Mouse (Mus musculus) embryonic stem cell, embryonic (primary cell): Measurements from ENCODE around the gene Nabp2.

Experiments used
- CTCF ChIA-PET, 4 experiments: fragments of 300-600 bp in 2 of 4; fragments of 350-600 bp in 2 of 4; sonication (Branson Sonifier 250); formaldehyde crosslinking; loops; one replicate each; lab custom pipeline; 2022; ENCODE audit warnings: inconsistent platforms in 2 of 4; lab: Charles Lee
- POLR2A ChIA-PET, 4 experiments: fragments of 300-600 bp in 2 of 4; fragments of 350-600 bp in 2 of 4; sonication (Branson Sonifier 250); formaldehyde crosslinking; loops; one replicate each; lab custom pipeline; 2022; ENCODE audit warnings: antibody characterized with exemption in 4 of 4, inconsistent platforms in 1 of 4; lab: Charles Lee

Nabp2 gene

DNA sequence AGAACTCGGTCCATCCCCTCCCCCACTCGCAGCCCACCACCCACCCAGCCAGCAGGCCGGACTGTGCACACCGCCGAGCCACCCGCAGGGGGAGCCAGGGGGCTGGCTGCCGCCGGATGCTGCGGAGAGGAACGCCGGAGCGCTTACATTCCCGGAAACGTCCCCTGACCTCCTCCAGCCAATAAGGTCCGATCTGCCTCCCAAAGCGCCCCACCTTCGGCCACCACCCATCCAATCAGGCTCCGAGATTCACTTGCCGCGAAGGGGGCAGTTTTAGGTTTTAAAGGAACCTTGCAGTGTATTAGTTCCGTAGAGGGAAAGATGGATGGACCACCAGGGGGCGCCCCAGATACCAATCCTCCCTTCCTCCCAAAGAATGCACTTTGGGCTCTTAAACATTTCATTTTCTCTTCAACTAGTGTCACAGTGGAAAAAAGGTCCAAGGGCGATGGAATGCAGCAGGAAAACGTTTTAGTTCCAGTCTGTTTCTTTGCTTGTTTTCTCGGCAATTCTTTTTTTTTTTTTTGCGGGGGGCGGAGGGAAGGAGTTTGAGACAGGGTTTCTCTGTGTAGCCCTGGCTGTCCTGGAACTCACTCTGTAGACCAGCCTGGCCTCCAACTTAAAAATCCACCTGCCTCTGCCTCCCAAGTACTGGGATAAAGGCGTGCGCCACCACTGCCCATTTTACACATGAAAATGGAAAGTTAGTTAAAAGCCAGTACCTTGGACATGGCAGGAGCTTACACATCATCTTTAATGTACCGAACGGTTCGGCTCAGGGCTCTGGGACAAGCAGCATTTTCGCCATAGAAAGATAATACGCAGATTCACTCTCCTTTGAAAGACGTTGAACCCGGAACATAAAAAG, 1.4 kb downstream of the Nabp2 start:
- POLR2A ChIA-PET: interaction anchor here in 3 of 4 experiments (0.5 to 3.8 kb wide), 25 partner anchors 10 to 327 kb away, joined by 3 to 43 read pairs (median 13); partner anchors contain the start of genes Coq10a (in 2 of the 3), Myl6 (in 2 of the 3), Ankrd52 (in 1 of the 3) and Atp5b (in 1 of the 3)
- CTCF ChIA-PET: interaction anchor here in 3 of 4 experiments (0.7 to 2.5 kb wide), 14 partner anchors 11 to 503 kb away, joined by 3 to 19 read pairs (median 7); partner anchors contain the start of genes Ankrd52 (in 1 of the 3), Coq10a (in 1 of the 3), Esyt1 (in 1 of the 3) and Pa2g4 (in 1 of the 3)

GRCm38 (mm10) chr10:128408591-128409535, 2.4 kb downstream of the Nabp2 start:
- CTCF ChIA-PET: no interaction called here

GRCm38 (mm10) chr10:128403931-128404330, 7.4 kb downstream of the Nabp2 start:
- CTCF ChIA-PET: interaction anchor here in 1 of 4 experiments (0.6 kb wide), 1 partner anchor 32 kb away, joined by 3 read pairs; no protein-coding TSS in a partner anchor
- POLR2A ChIA-PET: interaction anchor here in 3 of 4 experiments (0.7 to 1.1 kb wide), 3 partner anchors 9 to 78 kb away, joined by 3 read pairs; no protein-coding TSS in a partner anchor

More at GRCm38 (mm10) chr10:128408591-128409535, 2.4 kb downstream of the Nabp2 start:
- POLR2A ChIA-PET: interaction anchor here in 2 of 4 experiments (0.6 to 3.8 kb wide), 2 partner anchors 30 to 33 kb away, joined by 3 to 43 read pairs; partner anchors contain the start of gene Ankrd52 (in 1 of the 2)

DNA sequence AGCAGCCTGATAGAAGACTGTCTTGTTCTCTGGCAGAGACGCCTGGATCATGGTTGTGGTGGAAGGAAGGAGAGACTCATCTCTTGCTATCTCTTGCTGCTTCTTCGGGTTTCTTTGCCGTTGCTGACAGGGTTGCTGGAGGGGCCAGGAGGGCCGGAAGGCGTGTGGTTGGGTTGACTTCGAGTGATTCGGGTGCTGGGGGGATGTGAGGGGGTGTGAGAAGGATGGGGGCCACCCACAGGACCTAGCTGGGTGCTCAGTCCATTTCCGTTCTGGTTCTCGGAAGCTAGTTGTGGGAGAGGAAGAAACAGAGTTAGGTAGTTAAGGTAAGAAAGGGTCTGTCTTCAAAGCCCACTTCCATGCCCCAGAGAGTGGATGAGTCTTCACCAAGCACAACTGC, 9.7 kb downstream of the Nabp2 start:
- ChIA-PET POLR2A (interaction anchor here in 3 of 4 experiments (0.6 to 1.9 kb wide), 4 partner anchors 10 to 31 kb away, joined by 4 to 10 read pairs (median 7); partner anchors contain the start of genes Nabp2 (in 2 of the 3) and Rnf41 (in 2 of the 3)), CTCF (interaction anchor here in 2 of 4 experiments (0.5 to 1.0 kb wide), 2 partner anchors 10 to 43 kb away, joined by 3 read pairs; partner anchors contain the start of genes Nabp2 (in 1 of the 2) and Rnf41 (in 1 of the 2))

DNA sequence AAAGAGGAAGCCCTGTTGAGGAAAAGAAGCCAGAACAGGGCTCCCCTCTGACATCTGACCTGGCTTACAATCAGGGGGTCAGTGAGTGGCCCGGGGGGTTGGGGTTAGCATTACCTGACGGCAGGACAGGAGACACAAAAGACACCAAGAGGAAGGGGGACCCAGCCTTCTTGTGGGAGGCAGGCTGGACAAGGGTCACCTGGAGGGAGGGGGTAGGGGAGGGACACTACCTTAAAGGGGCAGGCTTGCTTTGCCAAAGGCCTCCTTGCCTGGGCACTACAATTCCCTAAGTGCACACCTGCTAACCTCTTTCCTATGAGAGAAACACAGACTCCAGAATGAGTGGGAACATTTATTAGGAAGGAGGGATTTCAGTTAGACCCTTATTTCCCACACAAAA, 10.2 kb downstream of the Nabp2 start, which contains the start of gene Slc39a5:
TSS of gene Slc39a5 (minus strand) at position 174 of the 400 bp plus-strand sequence.
- CTCF ChIA-PET: interaction anchor here in 2 of 4 experiments (0.5 to 1.0 kb wide), 3 partner anchors 10 to 88 kb away, joined by 3 read pairs; partner anchors contain the start of genes Nabp2 (in 1 of the 2) and Rnf41 (in 1 of the 2)
- POLR2A ChIA-PET: interaction anchor here in 3 of 4 experiments (0.6 to 2.4 kb wide), 12 partner anchors 10 to 183 kb away, joined by 3 to 15 read pairs (median 5); partner anchors contain the start of genes Nabp2 (in 2 of the 3), Rnf41 (in 2 of the 3), Coq10a (in 1 of the 3) and Zc3h10 (in 1 of the 3)

DNA sequence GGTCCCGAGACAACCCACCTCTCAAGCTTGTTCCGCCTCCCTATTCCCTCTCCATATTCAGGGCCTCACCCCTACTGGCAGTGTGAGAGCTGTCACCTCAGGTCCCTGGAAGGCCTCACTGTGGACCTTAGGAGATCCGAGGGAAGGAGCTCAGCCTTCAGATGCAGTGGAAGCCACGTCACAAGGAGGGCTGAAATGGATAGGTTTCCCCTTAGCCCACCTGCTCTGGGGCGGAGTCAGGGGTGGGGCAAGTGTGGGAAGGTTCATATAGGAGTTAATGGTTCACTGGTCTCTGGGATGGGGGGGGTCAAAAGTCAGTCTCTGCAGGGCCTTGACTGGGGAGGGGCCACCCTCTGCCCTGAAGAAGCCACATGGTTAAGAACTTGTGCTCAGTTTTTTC, 11.0 kb downstream of the Nabp2 start:
- ChIA-PET POLR2A (interaction anchor here in 3 of 4 experiments (0.5 to 2.4 kb wide), 26 partner anchors 10 to 311 kb away, joined by 3 to 15 read pairs (median 4); partner anchors contain the start of genes Nabp2 (in 3 of the 3), Rnf41 (in 3 of the 3), Ankrd52 (in 1 of the 3) and Baz2a (in 1 of the 3)), CTCF (interaction anchor here in 3 of 4 experiments (0.7 to 1.0 kb wide), 6 partner anchors 22 to 118 kb away, joined by 3 read pairs; no protein-coding TSS in a partner anchor)

DNA sequence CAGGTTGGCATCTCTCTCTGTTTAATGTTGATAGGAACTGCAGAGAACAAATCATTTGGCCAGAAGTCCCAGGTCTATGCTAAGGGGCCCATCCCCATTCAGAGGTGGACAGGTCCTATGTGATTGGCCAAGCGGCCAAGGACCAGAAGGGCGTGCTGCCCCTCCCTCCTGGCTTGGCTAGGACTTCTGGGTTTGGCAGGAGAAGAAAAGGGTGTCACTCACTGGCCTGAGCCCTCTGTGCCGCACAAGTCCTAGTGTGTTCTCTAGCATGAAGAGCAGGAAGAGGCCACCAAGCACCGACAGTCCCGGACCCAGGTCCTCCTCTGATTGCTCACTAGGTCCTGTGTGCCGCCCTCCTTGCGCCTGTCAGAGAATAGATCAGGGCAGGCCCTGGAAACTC, 13.8 kb downstream of the Nabp2 start:
- POLR2A ChIA-PET: interaction anchor here in 2 of 4 experiments (1.2 to 1.6 kb wide), 5 partner anchors 14 to 149 kb away, joined by 3 to 7 read pairs (median 5); partner anchors contain the start of genes Coq10a (in 1 of the 2), Myl6b (in 1 of the 2), Nabp2 (in 1 of the 2) and Rnf41 (in 1 of the 2)
- CTCF ChIA-PET: interaction anchor here in 2 of 4 experiments (0.5 to 1.1 kb wide), 3 partner anchors 14 to 180 kb away, joined by 3 to 4 read pairs (median 3); no protein-coding TSS in a partner anchor

DNA sequence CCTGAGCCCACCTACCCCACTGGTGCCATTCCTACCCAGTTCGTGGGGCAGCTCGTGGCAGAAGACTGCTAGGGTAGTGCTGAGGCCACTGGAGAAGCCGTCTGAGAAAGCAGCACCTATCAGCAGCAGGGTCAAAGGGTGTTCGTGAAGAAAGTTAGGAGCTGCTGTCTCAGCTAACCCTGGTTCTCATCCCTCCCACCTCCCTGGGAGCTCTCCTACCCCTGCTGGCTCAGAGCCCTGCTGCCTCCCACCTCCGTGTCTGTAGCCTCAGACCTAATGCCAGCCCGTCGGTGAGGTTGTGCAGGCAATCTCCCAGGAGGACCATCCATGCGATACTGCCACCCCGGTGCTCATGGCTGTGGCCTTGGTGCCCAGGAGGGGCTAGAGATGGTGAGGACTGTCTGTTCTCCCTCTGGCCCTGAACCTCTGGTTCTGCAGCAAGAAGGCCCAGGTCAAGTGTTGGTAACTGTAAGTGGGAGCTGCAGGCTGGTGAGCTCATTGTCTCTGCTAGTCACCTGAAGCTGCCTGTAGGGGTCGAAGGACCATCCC, 14.5 kb downstream of the Nabp2 start:
- CTCF ChIA-PET: interaction anchor here in 1 of 4 experiments (0.5 to 0.6 kb wide), 2 partner anchors 44 to 180 kb away, joined by 3 to 4 read pairs; no protein-coding TSS in a partner anchor

DNA sequence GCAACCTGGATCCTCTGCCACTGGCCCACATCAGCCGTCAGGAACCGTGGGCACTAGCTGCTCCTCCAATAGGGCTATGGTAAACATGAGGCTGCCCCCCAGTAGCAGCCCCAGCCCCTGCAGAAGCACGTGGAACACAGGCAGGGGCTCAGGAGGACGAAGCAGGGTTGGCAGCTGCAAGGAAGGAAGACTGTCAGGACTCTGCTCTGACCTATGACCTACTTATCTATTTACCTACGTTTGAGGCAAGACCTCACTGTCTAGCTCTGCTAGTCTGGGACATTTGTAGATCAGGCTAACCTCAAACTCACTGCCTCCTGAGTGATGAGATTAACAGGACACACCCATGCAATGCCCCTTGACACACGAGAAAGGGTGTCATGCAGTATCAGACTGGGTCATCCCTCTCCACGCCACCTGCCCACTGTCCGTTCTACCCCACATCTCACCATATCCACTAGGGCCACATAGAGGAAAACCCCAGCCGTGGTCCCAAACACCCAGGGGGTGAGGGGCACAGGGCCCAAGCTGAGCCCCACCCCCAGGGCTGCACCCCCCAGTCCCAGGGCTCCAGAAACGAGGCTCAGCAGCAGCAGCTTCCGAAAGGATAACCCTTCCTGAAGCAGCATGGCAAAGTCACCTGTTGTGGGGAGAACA, 15.1 kb downstream of the Nabp2 start:
- POLR2A ChIA-PET: interaction anchor here in 3 of 4 experiments (0.6 to 3.1 kb wide), 15 partner anchors 10 to 811 kb away, joined by 3 to 9 read pairs (median 4); partner anchors contain the start of genes Nabp2 (in 2 of the 3), Rnf41 (in 2 of the 3), Ankrd52 (in 1 of the 3) and Cnpy2 (in 1 of the 3)

More for the DNA sequence above, 14.5 kb downstream of the Nabp2 start:
- POLR2A ChIA-PET: interaction anchor here in 3 of 4 experiments (0.6 to 1.6 kb wide), 13 partner anchors 11 to 187 kb away, joined by 3 to 7 read pairs (median 4); partner anchors contain the start of genes Ankrd52 (in 1 of the 3), Cnpy2 (in 1 of the 3), Coq10a (in 1 of the 3) and Myl6 (in 1 of the 3)

DNA sequence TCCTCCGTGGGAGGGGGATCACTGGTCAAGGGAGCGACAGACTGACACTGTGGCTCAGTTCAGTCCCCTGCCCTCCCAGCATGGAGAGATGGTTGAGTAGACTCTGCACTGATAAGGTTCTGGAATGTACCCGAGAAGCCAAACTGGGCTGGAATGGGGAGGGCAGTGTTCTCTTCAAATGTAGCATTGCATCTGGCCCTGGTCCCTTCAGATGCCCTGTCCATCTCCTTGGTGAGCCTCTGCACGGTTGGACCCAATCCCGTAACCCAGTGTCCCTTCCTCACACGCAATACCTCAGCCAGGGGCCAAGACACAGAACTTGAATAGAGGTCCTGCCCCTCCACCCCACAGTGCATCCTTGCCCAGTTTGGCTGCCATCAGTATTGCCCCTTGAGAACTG, 19.4 kb downstream of the Nabp2 start:
- CTCF ChIA-PET: no interaction called here
- POLR2A ChIA-PET: no interaction called here

More for the DNA sequence above, 15.1 kb downstream of the Nabp2 start:
- CTCF ChIA-PET: interaction anchor here in 1 of 4 experiments (0.9 kb wide), 1 partner anchor 21 kb away, joined by 3 read pairs; no protein-coding TSS in a partner anchor

GRCm38 (mm10) chr10:128390366-128390765, 20.9 kb downstream of the Nabp2 start:
- POLR2A ChIA-PET: interaction anchor here (0.8 to 1.6 kb wide), 7 partner anchors 9 to 109 kb away, joined by 3 to 4 read pairs (median 3); partner anchors contain the start of genes Ankrd52 (in 2 of the 4) and Slc39a5 (in 1 of the 4)
- CTCF ChIA-PET: no interaction called here

DNA sequence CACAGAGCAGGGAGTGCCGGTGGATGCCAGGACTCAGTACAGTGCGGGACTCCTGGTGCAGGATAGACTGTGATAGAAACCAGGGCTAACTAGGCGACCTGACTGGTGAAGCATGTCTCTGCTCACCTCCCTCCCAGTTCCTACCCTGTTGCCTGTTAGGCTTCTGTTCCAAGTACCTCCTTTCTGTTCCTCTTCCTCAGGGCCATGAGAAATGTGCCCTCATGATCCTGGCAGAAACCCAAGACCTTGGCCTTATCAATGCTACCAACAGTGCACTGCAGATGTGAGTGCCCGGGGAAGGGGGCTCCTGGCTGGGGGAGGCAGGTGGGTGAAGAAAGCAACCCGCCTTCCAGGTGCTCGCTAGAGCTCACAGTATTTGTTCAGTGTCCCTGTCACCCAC, 21.7 kb downstream of the Nabp2 start:
- CTCF ChIA-PET: no interaction called here
- POLR2A ChIA-PET: interaction anchor here (0.8 to 1.6 kb wide), 5 partner anchors 10 to 51 kb away, joined by 3 to 4 read pairs (median 3); partner anchors contain the start of genes Ankrd52 (in 1 of the 4) and Slc39a5 (in 1 of the 4)

DNA sequence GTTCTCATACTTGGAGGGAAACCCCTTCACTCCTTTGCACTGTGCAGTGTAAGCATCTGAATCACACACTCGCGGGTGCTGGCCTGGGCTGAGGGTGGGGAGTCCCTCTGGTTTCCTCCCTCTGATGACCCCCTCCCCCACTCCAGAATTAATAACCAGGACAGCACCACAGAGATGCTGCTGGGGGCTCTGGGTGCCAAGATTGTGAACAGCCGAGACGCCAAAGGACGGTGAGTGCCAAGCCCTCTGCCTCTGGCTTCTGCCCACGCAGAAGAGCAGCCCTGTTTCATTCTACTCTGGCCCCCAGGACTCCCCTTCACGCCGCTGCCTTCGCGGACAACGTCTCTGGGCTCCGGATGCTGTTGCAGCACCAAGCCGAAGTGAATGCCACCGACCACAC, 22.4 kb downstream of the Nabp2 start:
- ChIA-PET CTCF (no interaction called here), POLR2A (no interaction called here)

GRCm38 (mm10) chr10:128385902-128386301, 25.4 kb downstream of the Nabp2 start:
- CTCF ChIA-PET: interaction anchor here in 2 of 4 experiments (0.5 to 1.0 kb wide), 2 partner anchors 10 to 54 kb away, joined by 3 to 4 read pairs; no protein-coding TSS in a partner anchor
- POLR2A ChIA-PET: interaction anchor here in 2 of 4 experiments (0.7 to 2.6 kb wide), 9 partner anchors 10 to 279 kb away, joined by 3 to 6 read pairs (median 4); partner anchors contain the start of genes Ankrd52 (in 1 of the 2) and Coq10a (in 1 of the 2)

GRCm38 (mm10) chr10:128382482-128382881, 28.8 kb downstream of the Nabp2 start:
- CTCF ChIA-PET: interaction anchor here in 2 of 4 experiments (0.8 to 2.5 kb wide), 4 partner anchors 9 to 170 kb away, joined by 3 to 9 read pairs (median 4); no protein-coding TSS in a partner anchor
- POLR2A ChIA-PET: interaction anchor here in 2 of 4 experiments (0.7 to 2.0 kb wide), 10 partner anchors 11 to 202 kb away, joined by 3 to 7 read pairs (median 3); partner anchors contain the start of genes Cnpy2 (in 1 of the 2), Coq10a (in 1 of the 2), Nabp2 (in 1 of the 2) and Rnf41 (in 1 of the 2)
